ENCODE assay signal across 14 mouse cellular contexts in genomic region chr10:97768171-97768749, GRCm38 (mm10). TPM values are rescaled to one million over a fixed set of nuclear protein-coding genes. Genes with fewer than 3 reads are reported as not detected.
A peak's percentile ranks its signal among the peaks of the same experiment; 100 is the strongest.
DNase-seq lines count a peak whose midpoint lies in the region; ATAC-seq and TF ChIP-seq lines count a peak whose summit lies in the region.
"Had no signal": no experiment of that assay in that cellular context is flagged by ENCODE, and none has a peak within 500 bp of the region (broad histone marks: within the 10 kb centered on the region; RNA-seq: fewer than 3 reads in every experiment).

No protein-coding gene starts in this region.

- peak; percentile 59 for TF ChIP-seq CTCF in lung, postnatal 0 days (IDR thresholded peaks at IDR 0.05)
- peak; percentile 58 for TF ChIP-seq CTCF in stomach, postnatal 0 days (IDR thresholded peaks at IDR 0.05; ENCODE audit: low read depth)

- no peak for TF ChIP-seq EP300 in lung, postnatal 0 days (IDR thresholded peaks at IDR 0.05)
- TF ChIP-seq EP300 in stomach, postnatal 0 days (optimal IDR thresholded peaks at IDR 0.05): no peak

- H3K4me3 ChIP-seq in lung, postnatal 0 days (ENCODE audit: low read depth, low read length): no peak overlapping the region
- no peak overlapping the region for H3K4me3 ChIP-seq in stomach, postnatal 0 days (ENCODE audit: low read depth, low read length)
- H3K4me3 ChIP-seq: erythroblast, embryonic 14.5 days had no signal

- H3K27ac ChIP-seq in lung, postnatal 0 days (ENCODE audit: low read length): no peak overlapping the region
- H3K27ac ChIP-seq in stomach, postnatal 0 days (replicated peaks): no peak overlapping the region

- H3K27me3 ChIP-seq in lung, postnatal 0 days (replicated peaks; ENCODE audit: insufficient read depth, low read length): no peaks in the 10 kb centered on the region
- no peaks in the 10 kb centered on the region for H3K27me3 ChIP-seq in stomach, postnatal 0 days (ENCODE audit: control insufficient read depth, insufficient read depth, low read length)

- H3K36me3 ChIP-seq in lung, postnatal 0 days (ENCODE audit: insufficient read depth, low read length): no peaks in the 10 kb centered on the region
- no peaks in the 10 kb centered on the region for H3K36me3 ChIP-seq in stomach, postnatal 0 days (ENCODE audit: control insufficient read depth, insufficient read depth, low read length)

- ATAC-seq in lung, postnatal 0 days: no peak
- no peak for ATAC-seq in stomach, postnatal 0 days (ENCODE audit: low FRiP score, low TSS enrichment)

- peak; percentile 48 for DNase-seq in embryo, embryonic 10 days (ENCODE audit: low spot score)
- DNase-seq in embryo, embryonic 9.5 days (ENCODE audit: extremely low spot score): no peak
- no peak for DNase-seq in lung, postnatal 0 days (ENCODE audit: low spot score)
- DNase-seq in lung, postnatal 4 days: no peak
- peak; percentile 31 to 39 for DNase-seq in left cerebral cortex, adult 18-20 months (ENCODE audit: low spot score in 2 of 2)
- no peak for DNase-seq in stomach, postnatal 0 days (ENCODE audit: low spot score)
- DNase-seq in urinary bladder, postnatal 36 days (ENCODE audit: low spot score in 2 of 2): no peak
- no peak for DNase-seq in kidney, postnatal 25 days

- 59% methylated on average over 5 of the region's 5 CpGs for WGBS in lung, postnatal 0 days
- WGBS in stomach, postnatal 0 days: 62% methylated on average over 5 of the region's 5 CpGs

- no peak overlapping the region for H3K9ac ChIP-seq in lung, postnatal 0 days (replicated peaks; ENCODE audit: low read depth)
- no peak overlapping the region for H3K9ac ChIP-seq in stomach, postnatal 0 days (ENCODE audit: low read length)

- no peaks in the 10 kb centered on the region for H3K4me1 ChIP-seq in lung, postnatal 0 days (ENCODE audit: insufficient read depth, low read depth, low read length)
- no peaks in the 10 kb centered on the region for H3K4me1 ChIP-seq in stomach, postnatal 0 days (replicated peaks; ENCODE audit: control insufficient read depth, insufficient read depth)

- no peak overlapping the region for H3K4me2 ChIP-seq in lung, postnatal 0 days (replicated peaks; ENCODE audit: low read depth, low read length)
- H3K4me2 ChIP-seq in stomach, postnatal 0 days (replicated peaks; ENCODE audit: low read depth): no peak overlapping the region
- H3K4me2 ChIP-seq: heart, embryonic 11.5 days had no signal

- no peaks in the 10 kb centered on the region for H3K9me3 ChIP-seq in lung, postnatal 0 days (ENCODE audit: low read length)
- H3K9me3 ChIP-seq in stomach, postnatal 0 days (ENCODE audit: control insufficient read depth, low read length): no peaks in the 10 kb centered on the region

RNA-seq across cellular contexts. Expression of gene C030005K15Rik, which starts 41.7 kb away (rescaled TPM):
- polyA plus RNA-seq in lung, postnatal 0 days (2015; fragmentation: Nextera tagmentation; extraction: Ambion mirVana): not detected in 2 replicates
- under 1 TPM in 1 of 2 experiments, not detected in 1; 0.37 TPM for total RNA-seq in left cerebral cortex, adult 18-20 months (2021)
- polyA plus RNA-seq in stomach, postnatal 0 days (2015; fragmentation: Nextera tagmentation; extraction: Ambion mirVana): not detected in 2 replicates
- total RNA-seq: adrenal gland, postnatal 4 days; liver, adult 2 months had no signal
- polyA plus RNA-seq: erythroblast, embryonic 14.5 days; heart, embryonic 11.5 days; intestine, embryonic 14.5 days; liver, adult 2 months; small intestine, adult 2 months had no signal

Comparison
In these comparisons a context has a peak if more than half of its experiments do, and no peak if none do; other contexts are left out.
1. DNase-seq: peak in embryo, embryonic 10 days (single experiment) and left cerebral cortex, adult 18-20 months (2 of 2); none in embryo, embryonic 9.5 days (single experiment), lung, postnatal 0 days (single experiment), lung, postnatal 4 days (0 of 2), stomach, postnatal 0 days (single experiment), urinary bladder, postnatal 36 days (0 of 2) and kidney, postnatal 25 days (0 of 2).